Mouse (Mus musculus): ENCODE data around the gene Ppp5c. TPM values are rescaled to one million over a fixed set of nuclear protein-coding genes. Genes with fewer than 3 reads are reported as not detected.

The Ppp5c gene
- total RNA-seq, 2 experiments from 2014 or later = 64.8 to 65.8 TPM

DNA sequence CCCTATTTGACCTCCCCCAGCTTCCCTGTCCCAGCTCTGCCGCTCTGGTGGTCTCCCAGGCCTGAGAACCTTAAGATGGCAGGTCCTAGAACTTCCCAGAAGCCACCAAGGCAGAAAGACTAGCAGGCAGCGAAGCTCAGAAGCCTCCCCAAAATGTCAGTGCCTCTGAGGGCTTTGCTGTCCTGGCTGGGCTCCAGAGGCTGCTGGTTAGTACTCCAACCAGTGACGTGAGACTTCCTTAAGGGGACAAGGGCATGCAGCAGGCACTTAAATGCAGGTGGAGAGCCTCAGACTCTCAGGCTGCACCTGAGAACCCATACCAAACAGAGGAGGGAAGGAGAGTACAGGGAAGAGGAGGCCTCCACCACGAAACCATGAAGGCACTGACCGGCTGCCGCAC, 3.6 kb downstream of the Ppp5c start:
- DNase-seq = peak; percentile 56
- Histone ChIP-seq H3K27ac (peak overlapping the region; percentile 80), H3K4me3 (peak overlapping the region; percentile 45)
- intact Hi-C loops (cut with DNase I) = no loop called here
- TF ChIP-seq CTCF (IDR thresholded peaks at IDR 0.05) = no peak

DNA sequence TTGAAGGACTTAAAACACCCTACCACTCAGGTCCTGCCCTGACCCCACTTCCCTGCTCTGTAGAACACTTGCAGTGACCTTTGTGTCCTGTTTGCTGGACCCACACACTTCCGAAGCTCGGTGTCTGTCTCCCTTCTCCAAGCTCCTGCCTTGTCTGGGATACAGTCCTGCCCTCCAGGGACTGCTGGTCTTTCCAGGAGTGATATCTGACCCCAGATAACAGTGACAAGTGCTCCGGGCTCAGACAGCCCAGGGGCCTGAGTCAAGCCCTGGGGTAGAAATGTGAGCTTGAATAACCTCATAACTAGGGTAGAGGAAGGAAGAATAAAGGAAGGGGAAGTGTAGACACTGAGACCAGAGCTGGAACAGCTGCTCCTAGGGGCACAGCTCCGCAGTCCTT, 4.0 kb downstream of the Ppp5c start:
- intact Hi-C loops (cut with DNase I) = no loop called here
- Histone ChIP-seq H3K4me3 (peak overlapping the region; percentile 45), H3K27ac (peak overlapping the region; percentile 80)
- DNase-seq = peak; percentile 43
- TF ChIP-seq CTCF (IDR thresholded peaks at IDR 0.05) = no peak

DNA sequence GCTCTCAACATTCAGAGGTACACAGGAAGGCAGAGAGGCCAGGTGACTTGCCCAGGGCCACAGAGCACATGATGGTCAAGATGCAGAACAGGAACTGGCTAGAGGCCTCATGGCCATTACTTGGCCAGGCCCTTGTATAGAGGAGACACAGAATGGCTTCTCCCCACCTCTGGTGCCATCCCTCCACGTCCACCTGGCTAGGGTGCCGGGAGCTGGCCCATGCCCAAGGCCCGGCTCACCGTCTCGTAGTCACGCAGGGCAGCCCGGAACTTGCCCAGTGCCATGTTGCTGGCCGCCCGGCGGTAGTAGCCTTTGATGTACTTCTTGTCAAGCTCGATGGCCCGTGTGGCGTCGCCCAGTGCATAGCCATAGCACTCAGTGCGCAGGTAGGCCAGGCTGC, 5.5 kb downstream of the Ppp5c start:
- Histone ChIP-seq H3K27ac (peak overlapping the region; percentile 80; the same call in 1 of the 2 replicates), H3K4me3 (no peak overlapping the region)
- intact Hi-C loops (cut with DNase I) = no loop called here
- no peak for TF ChIP-seq CTCF (IDR thresholded peaks at IDR 0.05)
- DNase-seq = peak; percentile 30

DNA sequence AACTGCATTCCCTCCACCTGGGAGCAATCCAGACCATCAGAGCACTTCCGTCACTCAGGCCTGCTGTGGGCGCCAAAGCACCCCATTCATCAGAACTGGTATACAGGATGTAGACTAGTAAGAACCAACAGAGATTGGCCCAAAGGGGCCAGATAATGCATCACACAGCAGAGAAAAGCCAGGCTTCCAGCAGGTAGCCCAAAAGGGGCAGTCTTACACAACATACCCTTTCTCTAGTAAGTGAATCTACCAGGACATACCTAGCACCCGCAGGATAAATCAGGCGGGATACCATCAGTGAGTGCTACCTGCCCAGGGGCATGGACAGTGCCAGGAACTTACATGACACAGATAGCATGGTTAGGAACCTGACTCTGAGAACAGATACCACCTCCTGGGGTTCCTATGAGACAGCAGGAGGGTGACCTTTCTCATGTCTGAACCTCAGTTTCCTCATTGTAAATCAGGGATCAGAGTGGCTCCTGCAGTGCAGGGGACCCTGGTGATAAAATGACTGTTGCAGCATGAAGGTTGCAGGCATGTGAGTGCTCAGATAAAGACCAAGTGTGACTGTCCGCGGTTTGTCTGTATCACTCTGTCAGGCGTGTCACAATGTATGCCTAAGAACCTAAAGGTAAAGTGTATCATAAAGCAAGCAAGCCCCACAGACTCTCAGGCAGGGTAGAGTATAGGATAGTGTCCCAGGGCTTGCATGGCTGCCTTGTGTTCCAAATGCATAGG, 8.1 kb downstream of the Ppp5c start:
- TF ChIP-seq CTCF (IDR thresholded peaks at IDR 0.05) = no peak
- peak; percentile 26 for DNase-seq
- intact Hi-C loops (cut with DNase I) = no loop called here
- Histone ChIP-seq H3K4me3 (no peak overlapping the region), H3K27ac (no peak overlapping the region)

- no peak for TF ChIP-seq CTCF (IDR thresholded peaks at IDR 0.05)
- DNase-seq = peak; percentile 15
- peak overlapping the region; percentile 75 for H3K27ac ChIP-seq
- no peak overlapping the region for H3K4me3 ChIP-seq
- intact Hi-C loops (cut with DNase I) = no loop called here
Measured at GRCm38 (mm10) chr7:17017921-17018320, 9.8 kb downstream of the Ppp5c start.

DNA sequence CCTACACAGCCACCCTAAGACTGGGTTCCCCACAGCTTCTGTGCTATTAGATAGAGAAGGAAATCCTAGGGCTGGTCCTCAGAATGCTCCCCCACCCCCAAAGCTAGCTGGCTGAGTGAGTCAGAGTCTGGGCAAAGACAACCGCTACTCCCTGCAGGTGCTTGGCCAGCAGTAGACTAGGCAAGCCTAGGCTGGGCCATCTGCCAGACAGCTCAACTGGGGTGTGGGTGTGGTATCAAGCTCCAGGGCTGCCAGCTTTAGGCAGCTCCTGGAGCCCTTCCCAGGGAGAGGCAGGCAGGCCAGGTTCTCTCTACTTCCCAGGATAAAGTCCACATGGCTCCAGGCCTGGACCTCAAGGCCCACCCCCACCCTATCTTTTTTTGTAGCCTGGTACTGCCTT, 10.7 kb downstream of the Ppp5c start:
- Histone ChIP-seq H3K27ac (peak overlapping the region; percentile 75), H3K4me3 (no peak overlapping the region)
- DNase-seq = peak; percentile 98
- intact Hi-C loops (cut with DNase I) = no loop called here
- no peak for TF ChIP-seq CTCF (IDR thresholded peaks at IDR 0.05)

DNA sequence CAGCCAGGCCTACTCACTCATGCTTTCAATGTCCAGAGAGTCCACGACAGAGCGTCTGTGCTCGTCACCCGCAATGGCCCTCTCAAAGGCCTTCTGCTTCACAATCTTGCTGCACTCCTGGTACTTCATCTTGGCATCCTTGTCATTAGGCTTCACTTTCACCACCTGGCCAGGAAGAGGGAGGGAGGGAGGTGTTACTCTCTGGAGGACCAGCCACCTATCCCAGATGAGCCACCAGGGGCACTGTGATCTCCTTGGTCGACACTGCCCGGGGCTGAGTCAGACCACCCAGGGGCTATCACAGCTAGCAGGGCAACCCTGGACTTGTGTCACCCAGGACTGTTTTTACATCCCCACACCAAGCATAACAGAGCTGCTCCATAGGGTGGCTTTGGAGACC, 12.3 kb downstream of the Ppp5c start:
- no peak overlapping the region for H3K4me3 ChIP-seq
- peak overlapping the region; percentile 75; the same call in 1 of the 2 replicates for H3K27ac ChIP-seq
- no peak for DNase-seq
- peak; percentile 21; the same call in 1 of the 2 replicates for TF ChIP-seq CTCF (IDR thresholded peaks at IDR 0.05)
- intact Hi-C loops (cut with DNase I) = no loop called here

DNA sequence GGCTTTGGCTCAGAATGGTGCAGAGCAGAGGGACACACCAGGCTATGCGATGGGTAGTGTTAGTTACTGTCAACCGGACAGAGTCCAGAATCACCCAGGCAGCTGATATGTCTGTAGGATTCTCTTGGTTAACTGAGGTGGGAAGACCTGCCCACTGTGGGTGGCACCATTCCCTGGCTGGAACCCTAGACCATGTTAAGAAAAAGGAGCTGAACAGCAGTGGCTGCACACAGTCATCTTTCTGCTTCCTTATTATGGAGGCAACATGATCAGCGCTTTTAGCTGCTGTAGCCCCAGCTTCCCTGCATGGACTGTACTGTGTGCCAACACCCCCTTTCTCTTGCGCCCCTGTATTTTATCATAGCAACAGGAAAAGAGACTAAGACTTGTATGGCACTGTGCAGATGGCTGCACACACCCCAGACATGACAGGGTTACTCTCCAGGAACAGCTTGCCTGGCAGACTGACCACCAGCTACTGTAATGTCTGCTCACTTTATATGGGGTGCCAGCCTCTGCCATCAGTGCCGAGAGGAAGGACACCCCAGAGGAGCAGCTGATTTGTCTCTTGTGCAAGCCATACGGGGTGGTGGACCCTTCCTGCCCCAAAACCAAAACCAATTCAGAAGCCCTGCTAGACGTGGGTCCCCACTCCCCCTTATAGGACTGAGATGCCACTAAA, 15.7 kb downstream of the Ppp5c start:
- intact Hi-C loops (cut with DNase I) = no loop called here
- TF ChIP-seq CTCF (IDR thresholded peaks at IDR 0.05) = no peak
- no peak for DNase-seq
- Histone ChIP-seq H3K4me3 (no peak overlapping the region), H3K27ac (no peak overlapping the region)

DNA sequence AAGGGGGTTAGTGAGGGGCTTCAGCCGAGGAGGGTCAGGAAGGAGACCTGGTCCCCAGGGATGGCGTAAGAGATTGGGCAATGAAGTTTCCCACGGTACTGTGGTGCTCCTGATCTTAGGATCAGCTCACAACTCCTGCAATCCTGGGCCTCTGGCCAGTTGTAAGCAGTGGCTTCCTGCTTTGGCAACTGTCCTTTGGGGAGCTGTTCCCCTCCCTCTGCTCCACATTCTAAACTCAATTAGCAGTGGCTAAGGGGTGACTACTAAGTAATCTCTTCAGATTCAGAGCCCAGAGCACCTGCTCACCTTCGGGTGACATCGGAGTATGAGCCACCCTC, 17.7 kb downstream of the Ppp5c start:
- no peak for DNase-seq
- intact Hi-C loops (cut with DNase I) = no loop called here
- no peak for TF ChIP-seq CTCF (IDR thresholded peaks at IDR 0.05)
- no peak overlapping the region for H3K27ac ChIP-seq
- H3K4me3 ChIP-seq = no peak overlapping the region

- no peak overlapping the region for H3K4me3 ChIP-seq
- TF ChIP-seq CTCF (IDR thresholded peaks at IDR 0.05) = no peak
- DNase-seq = no peak
- H3K27ac ChIP-seq = no peak overlapping the region
- intact Hi-C loops (cut with DNase I) = no loop called here
Measured at GRCm38 (mm10) chr7:17009326-17010009, 18.3 kb downstream of the Ppp5c start.

- Histone ChIP-seq H3K27ac (no peak overlapping the region), H3K4me3 (no peak overlapping the region)
- TF ChIP-seq CTCF (IDR thresholded peaks at IDR 0.05) = peak; percentile 57
- DNase-seq = no peak
- intact Hi-C loops (cut with DNase I) = no loop called here
Measured at GRCm38 (mm10) chr7:17007300-17007699, 20.4 kb downstream of the Ppp5c start.

DNA sequence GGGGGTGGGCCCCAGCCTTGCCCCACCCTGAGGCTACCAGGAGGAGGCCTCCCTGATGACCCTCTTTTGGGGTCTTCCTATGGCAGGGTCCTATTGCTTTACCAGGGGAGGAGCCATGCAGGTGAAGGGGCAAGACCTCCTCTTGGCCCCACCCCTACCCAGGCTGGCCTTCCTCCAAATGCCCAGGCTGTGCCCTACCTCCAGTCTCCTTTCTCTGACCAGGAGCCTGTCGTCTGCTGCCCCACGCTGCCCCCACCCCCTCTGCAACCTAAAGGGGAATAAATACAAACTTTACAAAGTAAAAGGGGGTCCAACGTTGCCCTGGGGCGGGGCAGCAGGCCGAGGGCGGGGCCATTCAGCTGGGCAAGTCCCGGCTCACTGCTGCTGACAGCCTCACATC, 23.0 kb downstream of the Ppp5c start:
- intact Hi-C loops (cut with DNase I) = no loop called here
- Histone ChIP-seq H3K4me3 (no peak overlapping the region), H3K27ac (no peak overlapping the region)
- TF ChIP-seq CTCF (IDR thresholded peaks at IDR 0.05) = no peak
- DNase-seq = no peak
